Mouse (Mus musculus): ENCODE data around the gene Agap2.

DNA sequence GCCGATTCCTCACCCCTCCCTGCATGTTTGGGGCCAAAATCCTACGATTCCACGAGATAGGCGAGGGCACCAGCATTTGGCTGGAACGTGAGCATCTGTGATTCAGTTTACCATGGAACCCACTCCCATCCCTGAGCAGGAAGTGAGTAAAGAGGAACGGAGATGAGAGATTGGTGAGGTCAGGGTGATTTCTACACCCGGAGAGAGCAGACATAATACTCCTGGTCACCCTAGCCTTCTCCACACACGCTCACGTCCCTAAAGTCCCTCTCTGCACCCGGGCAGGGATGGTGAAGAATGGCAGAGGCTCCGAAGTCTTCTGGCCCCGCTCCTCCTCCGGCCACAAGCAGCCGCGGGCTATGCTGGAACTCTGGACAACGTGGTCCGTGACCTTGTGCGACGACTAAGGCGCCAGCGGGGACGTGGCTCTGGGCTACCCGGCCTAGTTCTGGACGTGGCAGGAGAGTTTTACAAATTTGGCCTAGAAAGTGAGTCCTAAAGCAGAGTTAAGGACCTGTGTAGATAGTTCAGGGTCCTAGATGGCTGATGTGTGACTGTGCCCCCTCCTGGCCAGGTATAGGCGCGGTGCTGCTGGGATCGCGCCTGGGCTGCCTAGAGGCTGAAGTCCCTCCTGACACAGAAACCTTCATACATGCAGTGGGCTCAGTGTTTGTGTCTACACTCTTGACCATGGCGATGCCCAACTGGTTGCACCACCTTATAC is 25.5 kb upstream of the Agap2 start:
- TF ChIP-seq CTCF (IDR thresholded peaks at IDR 0.05; ENCODE audit: low read depth) (peak; percentile 63), EP300 (optimal IDR thresholded peaks at IDR 0.05) (no peak)

Measured in stomach, postnatal 0 days (tissue).